Comparison of ENCODE assay signal across 31 mouse cellular contexts in genomic region chr1:149198854-149199253, GRCm38 (mm10).
A peak's percentile ranks its signal among the peaks of the same experiment; 100 is the strongest.
DNase-seq lines count a peak whose midpoint lies in the region; ATAC-seq and TF ChIP-seq lines count a peak whose summit lies in the region.
"Had no signal": no experiment of that assay in that cellular context is flagged by ENCODE, and none has a peak within 500 bp of the region (broad histone marks: within the 10 kb centered on the region; RNA-seq: fewer than 3 reads in every experiment).

No protein-coding gene starts in this region.

- no peak; the same call in 1 of the 2 replicates for ATAC-seq in midbrain, embryonic 14.5 days (ENCODE audit: low FRiP score, low TSS enrichment)
- ATAC-seq in forebrain, embryonic 13.5 days = peak; percentile 95
- ATAC-seq in forebrain, embryonic 16.5 days = peak; percentile 95
- ATAC-seq: hindbrain, postnatal 0 days; inflammation-experienced regulatory T-cells, adult 6 months; intestine, embryonic 16.5 days; Patski had no signal

- no peak overlapping the region for H3K4me3 ChIP-seq in midbrain, embryonic 14.5 days (replicated peaks; ENCODE audit: low read depth, low read length)
- no peak overlapping the region for H3K4me3 ChIP-seq in midbrain, embryonic 10.5 days
- H3K4me3 ChIP-seq in forebrain, embryonic 13.5 days = no peak overlapping the region
- H3K4me3 ChIP-seq in forebrain, embryonic 16.5 days (replicated peaks; ENCODE audit: low read length) = no peak overlapping the region
- H3K4me3 ChIP-seq in cerebellum, adult 2 months (replicated peaks; ENCODE audit: insufficient read depth, low read depth, low read length) = no peak overlapping the region
- H3K4me3 ChIP-seq: embryonic facial prominence, embryonic 10.5 days; embryonic facial prominence, embryonic 13.5 days; erythroblast, embryonic 14.5 days; gastrocnemius, adult 2 months; heart, adult 2 months; heart, embryonic 10.5 days; heart, embryonic 13.5 days had no signal

- no peak overlapping the region for H3K4me2 ChIP-seq in midbrain, embryonic 14.5 days (ENCODE audit: low read length)
- no peak overlapping the region for H3K4me2 ChIP-seq in forebrain, embryonic 13.5 days
- H3K4me2 ChIP-seq in forebrain, embryonic 16.5 days (ENCODE audit: low read length) = no peak overlapping the region
- H3K4me2 ChIP-seq: embryonic facial prominence, embryonic 13.5 days; heart, embryonic 13.5 days; hindbrain, embryonic 14.5 days had no signal

- TF ChIP-seq POLR2A in cerebellum, adult 2 months (IDR thresholded peaks at IDR 0.05; ENCODE audit: borderline replicate concordance, insufficient read depth, low read length) = no peak

- no peak overlapping the region for H3K9ac ChIP-seq in midbrain, embryonic 14.5 days (replicated peaks; ENCODE audit: low read length)
- no peak overlapping the region for H3K9ac ChIP-seq in forebrain, embryonic 13.5 days
- H3K9ac ChIP-seq in forebrain, embryonic 16.5 days (replicated peaks; ENCODE audit: low read depth, low read length) = no peak overlapping the region
- H3K9ac ChIP-seq: embryonic facial prominence, embryonic 13.5 days; heart, embryonic 13.5 days; hindbrain, embryonic 14.5 days had no signal

- no peak for TF ChIP-seq CTCF in cerebellum, adult 2 months (IDR thresholded peaks at IDR 0.05; ENCODE audit: borderline replicate concordance, insufficient read depth, low read depth, low read length)

- no peak overlapping the region for H3K27ac ChIP-seq in midbrain, embryonic 14.5 days (replicated peaks; ENCODE audit: low read depth, low read length)
- H3K27ac ChIP-seq in midbrain, embryonic 10.5 days (replicated peaks) = no peak overlapping the region
- H3K27ac ChIP-seq in forebrain, embryonic 13.5 days = 0 out of 2 replicates have a peak overlapping the region, but pooled peaks have one; percentile 22
- H3K27ac ChIP-seq in forebrain, embryonic 16.5 days (ENCODE audit: low read length) = no peak overlapping the region
- H3K27ac ChIP-seq in cerebellum, adult 2 months (ENCODE audit: insufficient read depth, low read length) = no peak overlapping the region
- H3K27ac ChIP-seq: embryonic facial prominence, embryonic 10.5 days; embryonic facial prominence, embryonic 13.5 days; gastrocnemius, adult 2 months; heart, adult 2 months; heart, embryonic 10.5 days; heart, embryonic 13.5 days; hindbrain, embryonic 14.5 days; hindbrain, postnatal 0 days had no signal

- H3K9me3 ChIP-seq in midbrain, embryonic 14.5 days (ENCODE audit: control insufficient read depth, low read length) = no peaks in the 10 kb centered on the region
- H3K9me3 ChIP-seq in midbrain, embryonic 10.5 days (replicated peaks) = no peaks in the 10 kb centered on the region
- H3K9me3 ChIP-seq in forebrain, embryonic 13.5 days (replicated peaks) = no peaks in the 10 kb centered on the region
- H3K9me3 ChIP-seq in forebrain, embryonic 16.5 days (ENCODE audit: control insufficient read depth, low read length) = no peaks in the 10 kb centered on the region
- H3K9me3 ChIP-seq: embryonic facial prominence, embryonic 10.5 days; embryonic facial prominence, embryonic 13.5 days; heart, embryonic 10.5 days; heart, embryonic 13.5 days had no signal

- no peaks in the 10 kb centered on the region for H3K27me3 ChIP-seq in midbrain, embryonic 14.5 days (ENCODE audit: control insufficient read depth, insufficient read depth, low read length)
- no peaks in the 10 kb centered on the region for H3K27me3 ChIP-seq in midbrain, embryonic 10.5 days (ENCODE audit: low read depth, poor library complexity, severe bottlenecking)
- H3K27me3 ChIP-seq in forebrain, embryonic 13.5 days = no peaks in the 10 kb centered on the region
- no peaks in the 10 kb centered on the region for H3K27me3 ChIP-seq in forebrain, embryonic 16.5 days (replicated peaks; ENCODE audit: control insufficient read depth, insufficient read depth, low read length)
- H3K27me3 ChIP-seq in cerebellum, adult 2 months (ENCODE audit: control insufficient read depth, insufficient read depth, low read length) = no peaks in the 10 kb centered on the region
- H3K27me3 ChIP-seq: CH12.LX; embryonic facial prominence, embryonic 13.5 days; heart, embryonic 13.5 days; Patski had no signal

- no peaks in the 10 kb centered on the region for H3K4me1 ChIP-seq in midbrain, embryonic 14.5 days (ENCODE audit: control insufficient read depth, insufficient read depth, low read length)
- H3K4me1 ChIP-seq in midbrain, embryonic 10.5 days = no peaks in the 10 kb centered on the region
- peaks cover 4% of the 10 kb centered on the region; the same call in 1 of the 2 replicates for H3K4me1 ChIP-seq in forebrain, embryonic 13.5 days
- peaks cover 2% of the 10 kb centered on the region; the same call in 1 of the 2 replicates for H3K4me1 ChIP-seq in forebrain, embryonic 16.5 days (replicated peaks; ENCODE audit: control insufficient read depth, insufficient read depth, low read length)
- H3K4me1 ChIP-seq in cerebellum, adult 2 months (ENCODE audit: control insufficient read depth, insufficient read depth, low read length) = no peaks in the 10 kb centered on the region
- H3K4me1 ChIP-seq: embryonic facial prominence, embryonic 10.5 days; embryonic facial prominence, embryonic 13.5 days; heart, embryonic 10.5 days; heart, embryonic 13.5 days had no signal

- peak; percentile 2 for DNase-seq in midbrain, embryonic 14.5 days
- DNase-seq in midbrain, embryonic 10.5 days (ENCODE audit: low spot score) = no peak
- no peak for DNase-seq in cerebellum, adult 2 months
- DNase-seq in cerebellum, adult 8-10 months = no peak
- no peak for DNase-seq in adrenal gland, adult 8-10 months
- DNase-seq: adrenal gland, postnatal 14 days; B cell, adult 2 months; cerebellum, adult 18-20 months; cerebellum, postnatal 10 days; cerebellum, postnatal 36 days; embryo, embryonic 11 days; gastrocnemius, adult 2 months; gastrocnemius, postnatal 25 days; heart, adult 2 months; heart, postnatal 14 days; heart, postnatal 4 days; kidney, adult 18-20 months had no signal

- no peaks in the 10 kb centered on the region for H3K36me3 ChIP-seq in midbrain, embryonic 14.5 days (ENCODE audit: control insufficient read depth, insufficient read depth, low read length)
- H3K36me3 ChIP-seq in midbrain, embryonic 10.5 days = no peaks in the 10 kb centered on the region
- no peaks in the 10 kb centered on the region for H3K36me3 ChIP-seq in forebrain, embryonic 13.5 days (ENCODE audit: poor library complexity, severe bottlenecking)
- H3K36me3 ChIP-seq in forebrain, embryonic 16.5 days (ENCODE audit: control insufficient read depth, insufficient read depth) = no peaks in the 10 kb centered on the region
- H3K36me3 ChIP-seq: embryonic facial prominence, embryonic 10.5 days; embryonic facial prominence, embryonic 13.5 days; G1E; heart, embryonic 10.5 days; heart, embryonic 13.5 days had no signal

- WGBS in midbrain, embryonic 14.5 days = 72% methylated on average over 4 of the region's 4 CpGs
- 83% methylated on average over 4 of the region's 4 CpGs for WGBS in midbrain, embryonic 10.5 days
- WGBS in forebrain, embryonic 13.5 days = 37% methylated on average over 4 of the region's 4 CpGs
- 16% methylated on average over 4 of the region's 4 CpGs for WGBS in forebrain, embryonic 16.5 days
- WGBS in cerebellum, adult 2 months = 55% methylated on average over 4 of the region's 4 CpGs
